Mouse (Mus musculus): ENCODE measurements around the gene Nudcd2.

The Nudcd2 gene

DNA sequence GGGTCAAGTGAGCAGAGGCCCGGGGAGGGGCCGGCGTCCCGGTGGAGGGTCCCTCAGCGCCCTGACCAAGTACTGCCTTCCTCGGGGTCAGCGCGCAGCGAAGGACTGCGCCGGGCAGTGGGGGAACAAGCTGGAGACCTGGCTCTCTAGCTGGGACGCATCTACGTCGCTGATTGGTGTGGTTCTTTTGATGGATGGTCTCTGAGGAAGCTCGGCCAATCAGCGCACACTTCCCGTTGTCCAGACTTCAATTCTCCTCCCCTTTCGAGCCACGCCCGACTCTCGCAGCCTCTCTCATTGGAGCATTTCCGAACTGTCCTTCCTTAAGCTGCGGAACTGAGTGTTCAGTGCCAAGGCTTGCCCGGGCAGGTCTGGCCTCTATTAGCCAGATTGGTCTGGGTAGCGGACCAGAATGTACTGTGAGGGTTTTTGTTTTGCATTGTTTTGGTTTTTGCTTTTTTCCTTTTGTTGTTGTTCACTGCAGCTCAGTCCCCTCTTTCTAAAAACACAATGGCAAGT, 21.7 kb downstream of the Nudcd2 start, which contains the start of gene Ccng1:
Gene Ccng1 (minus strand): TSS at position 203 of the 519 bp plus-strand sequence.
- peak; percentile 93 for DNase-seq (ENCODE audit: low read depth, low spot score)

DNA sequence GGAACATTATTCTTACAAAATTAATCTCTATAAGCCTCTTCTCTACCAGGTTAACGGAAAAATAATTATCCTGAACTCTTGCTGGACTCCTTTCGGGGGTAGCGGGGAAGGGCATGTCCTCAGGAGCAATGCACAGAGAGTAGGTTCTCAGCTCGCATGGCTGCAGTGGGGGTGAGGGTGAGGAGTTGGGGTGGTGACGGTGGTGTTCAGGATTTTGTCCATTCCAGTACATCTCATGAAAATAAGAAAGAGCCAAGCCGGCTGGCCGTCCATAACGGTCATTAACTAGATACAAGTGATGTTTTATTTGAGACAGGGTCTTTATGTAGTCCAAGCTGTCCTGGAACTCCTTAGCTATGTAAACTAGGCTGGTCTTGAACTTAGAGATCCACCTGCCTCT, 22.5 kb downstream of the Nudcd2 start:
- no peak for DNase-seq (ENCODE audit: low read depth, low spot score)

DNA sequence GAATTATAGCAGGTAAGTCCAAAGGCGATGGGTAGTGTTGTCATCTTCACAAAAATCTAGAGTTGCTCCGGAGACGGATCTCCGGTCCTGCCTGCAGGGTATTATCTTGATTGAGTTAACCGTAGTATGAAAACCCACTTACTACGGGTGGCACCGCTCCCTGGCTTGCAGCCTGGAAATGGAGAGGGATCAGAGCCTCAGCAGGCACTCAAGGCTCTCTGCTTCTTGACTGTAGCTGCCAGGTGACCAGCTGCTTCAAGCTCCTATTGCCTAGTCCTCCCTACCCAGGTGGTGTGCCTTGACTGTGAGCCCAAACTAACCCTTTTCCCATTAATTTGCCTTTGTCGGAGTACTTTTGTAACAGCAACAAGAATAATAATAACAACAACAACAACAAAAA, 26.4 kb downstream of the Nudcd2 start:
- DNase-seq (ENCODE audit: low read depth, low spot score) = no peak

DNA sequence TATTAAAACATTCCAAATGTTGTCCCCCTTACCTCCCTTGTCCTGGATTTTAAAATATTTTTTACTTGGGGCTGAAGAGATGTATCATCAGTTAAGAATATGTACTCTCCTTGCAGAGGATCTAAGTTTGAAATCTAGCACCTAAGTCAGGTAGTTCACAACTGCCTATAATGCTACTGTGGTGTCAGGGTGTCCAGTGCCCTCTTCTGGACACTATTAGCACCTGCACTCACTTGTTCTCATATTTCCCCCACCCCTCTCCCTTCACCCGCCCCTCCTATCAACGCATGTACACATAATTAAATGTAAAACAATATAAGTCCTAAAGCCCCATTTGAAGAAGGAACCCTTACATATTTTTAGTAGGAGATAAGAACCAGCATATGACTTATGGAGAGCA, 29.9 kb downstream of the Nudcd2 start:
- no peak for DNase-seq (ENCODE audit: low read depth, low spot score)

DNA sequence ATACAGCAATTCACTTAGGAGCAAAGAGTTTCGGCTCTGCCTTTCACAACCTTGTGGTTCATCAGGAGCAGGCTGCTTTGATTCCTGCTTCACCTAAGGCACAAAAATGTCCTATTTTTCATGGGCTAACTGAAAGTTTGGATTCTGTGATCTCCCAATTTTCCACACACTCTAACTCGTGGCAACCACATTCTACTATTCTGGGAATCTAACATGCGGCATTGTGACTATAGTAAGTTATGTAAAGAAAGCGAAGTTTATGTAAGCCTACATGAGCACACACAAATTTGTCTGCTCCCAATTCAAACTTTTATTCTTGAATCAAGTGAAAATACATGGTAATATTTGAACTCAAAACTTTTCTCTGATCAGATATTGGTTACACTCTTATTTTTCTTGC, 31.2 kb downstream of the Nudcd2 start:
- DNase-seq (ENCODE audit: low read depth, low spot score) = no peak

DNA sequence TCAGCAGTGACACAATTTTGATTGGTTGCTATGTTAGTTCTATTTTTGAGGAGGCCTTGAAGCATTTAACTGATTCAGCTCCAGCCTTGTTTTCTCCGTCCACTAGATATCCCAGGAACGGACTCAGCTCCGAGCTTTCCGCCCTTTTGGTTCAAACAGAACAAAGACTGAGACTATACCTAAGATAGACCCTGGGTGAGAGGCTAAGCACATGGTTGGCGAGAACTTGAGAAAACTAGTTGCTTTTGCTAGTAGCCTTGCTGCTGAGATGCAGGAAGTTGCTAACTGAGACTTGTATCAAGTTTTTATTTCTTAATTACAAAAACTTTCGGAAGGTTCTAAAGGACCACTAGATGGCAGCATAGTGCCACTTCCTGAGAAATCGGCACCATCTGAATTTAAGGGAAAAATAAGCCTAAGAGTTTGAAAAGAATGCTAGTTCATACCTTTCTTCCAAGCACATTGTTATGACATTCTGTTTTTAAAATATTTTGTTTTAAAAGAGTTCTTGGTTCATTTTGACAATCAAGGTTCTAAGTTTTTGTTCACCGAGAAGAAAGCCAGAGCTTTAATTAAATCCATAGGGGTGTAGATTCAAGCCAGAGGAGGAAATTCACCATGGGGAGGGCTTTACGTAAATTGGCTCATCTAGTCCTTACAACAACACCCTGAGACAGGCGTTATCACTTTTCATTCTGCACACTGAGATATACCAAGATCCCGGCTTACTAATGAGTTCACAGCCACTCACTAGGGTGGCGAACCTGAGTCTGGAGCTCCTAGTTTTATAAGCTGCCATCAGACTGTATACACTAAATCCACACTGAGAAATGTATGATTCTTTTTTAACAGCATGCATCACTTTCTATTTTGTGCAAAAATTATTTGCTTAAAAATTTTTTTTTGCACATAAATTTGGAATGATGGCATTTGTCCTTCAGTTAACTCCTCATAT, 42.1 kb downstream of the Nudcd2 start:
- no peak for DNase-seq (ENCODE audit: low read depth, low spot score)

DNA sequence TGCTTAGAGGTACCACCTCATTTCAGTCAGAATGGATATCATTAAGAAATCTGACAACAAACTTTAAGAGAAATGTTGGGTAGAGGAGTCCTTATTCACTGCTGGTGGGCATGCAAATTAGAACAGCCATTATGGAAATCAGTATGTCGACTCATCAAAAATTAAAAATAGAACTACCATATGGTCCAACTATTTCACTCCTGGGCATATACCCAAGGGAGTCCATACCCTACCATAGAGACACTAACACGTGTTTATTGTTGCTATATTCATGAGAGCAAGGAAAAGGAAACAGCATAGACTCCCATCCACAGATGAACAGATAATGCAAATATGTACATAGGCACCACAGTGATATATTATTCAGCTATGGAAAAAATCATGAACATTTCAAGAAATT, 48.4 kb downstream of the Nudcd2 start:
- DNase-seq (ENCODE audit: low read depth, low spot score) = no peak

DNA sequence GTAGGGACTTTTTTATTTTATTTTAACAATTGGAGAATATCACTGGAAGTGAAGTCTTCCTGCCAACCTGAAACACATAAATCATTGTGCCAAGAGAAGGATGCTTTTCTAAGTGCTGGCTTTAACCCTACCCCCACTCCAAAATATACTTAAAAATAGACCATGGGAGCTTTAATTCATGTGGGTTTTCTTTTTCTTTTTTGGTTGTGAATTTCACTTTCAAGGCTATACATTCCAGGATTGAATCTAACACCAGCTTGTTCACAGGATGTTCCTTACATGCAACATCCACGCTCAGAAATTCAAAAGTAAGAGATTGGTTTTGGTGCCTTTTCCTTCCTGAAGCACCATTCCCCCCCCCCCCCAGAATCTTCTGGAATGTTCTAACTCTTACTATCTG, 49.9 kb downstream of the Nudcd2 start:
- DNase-seq (ENCODE audit: low read depth, low spot score) = no peak

DNA sequence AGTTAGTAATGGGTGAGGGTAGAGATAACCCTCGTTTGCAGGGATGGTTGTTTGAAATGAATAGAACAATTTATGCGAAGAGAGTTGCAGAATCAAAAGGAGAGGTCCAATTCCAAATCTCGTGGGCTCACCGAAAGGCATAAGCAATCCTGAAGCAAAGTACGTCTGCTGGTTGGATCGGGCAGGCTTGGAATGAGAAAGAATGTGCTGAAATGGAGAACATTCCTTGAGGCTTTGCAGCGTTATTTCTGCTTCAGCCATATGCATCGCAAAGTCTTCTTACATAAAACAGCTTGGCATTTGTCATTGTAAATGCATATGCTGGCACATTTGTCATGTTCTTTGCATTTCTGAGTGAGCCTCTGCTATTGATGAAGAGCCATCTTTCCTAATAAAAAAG, 50.9 kb downstream of the Nudcd2 start:
- DNase-seq (ENCODE audit: low read depth, low spot score) = no peak

DNA sequence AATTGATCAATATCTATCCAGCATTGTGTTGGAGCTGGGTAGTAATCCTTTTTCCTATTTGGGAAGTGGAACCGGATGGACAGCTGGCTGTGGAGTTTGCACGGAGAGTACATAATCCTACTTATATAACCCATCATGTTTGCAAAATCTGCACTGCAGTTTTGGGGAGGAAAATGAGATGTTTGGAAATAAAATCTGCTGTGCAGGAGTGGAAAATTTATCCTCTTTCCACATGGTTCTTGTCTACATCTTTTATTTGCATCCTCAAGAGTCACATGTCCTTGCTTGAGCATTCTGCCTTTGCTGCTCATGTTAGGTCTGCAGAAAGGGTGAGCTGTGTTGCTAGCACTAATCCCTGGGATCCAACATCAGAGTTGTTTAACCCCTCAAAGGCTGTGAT, 53.4 kb downstream of the Nudcd2 start:
- DNase-seq (ENCODE audit: low read depth, low spot score) = no peak

Measured in WW6 (cell line).